Mouse (Mus musculus): Measurements from ENCODE around the gene Traf3.

DNA sequence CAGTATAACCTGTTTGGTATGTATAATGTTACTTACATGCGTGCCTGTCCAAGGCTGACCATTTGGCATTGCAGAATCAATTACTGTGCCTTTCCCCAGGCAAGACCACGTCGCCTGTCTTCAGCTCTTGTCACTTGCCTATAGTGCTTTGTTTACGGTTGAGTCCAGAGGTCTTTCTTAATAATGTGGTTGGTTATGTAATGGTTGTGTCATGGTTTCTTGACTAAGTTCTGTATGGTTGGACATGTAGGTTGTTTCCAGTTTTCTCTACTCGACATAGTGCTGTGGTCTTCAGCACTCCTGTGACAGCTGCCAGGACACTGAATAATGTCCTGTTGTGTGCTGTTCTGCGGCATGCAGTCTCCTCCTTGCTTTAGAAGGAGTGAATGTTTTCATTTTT, 26.6 kb downstream of the Traf3 start:
- no peak for TF ChIP-seq POLR2A (IDR thresholded peaks at IDR 0.05; ENCODE audit: insufficient read depth, low read depth, low read length)
- no peak for TF ChIP-seq CTCF (IDR thresholded peaks at IDR 0.05)
- TF ChIP-seq EP300 (IDR thresholded peaks at IDR 0.05; ENCODE audit: insufficient read depth, low read depth, low read length), result no peak
